Mouse (Mus musculus) E14TG2a.4 (cell line): ENCODE results near the gene Pdzd4.

Experiments
- CTCF ChIP-seq: conservative IDR thresholded peaks from 2 replicates; pipeline ENCODE4 v1.5.1; 2014; ENCODE audit warnings: low read length
- NANOG ChIP-seq: IDR thresholded peaks from 2 replicates; pipeline ENCODE4 v1.6.1; 2014; ENCODE audit warnings: borderline replicate concordance, low read length, mixed read lengths
- POU5F1 ChIP-seq: IDR thresholded peaks from 2 replicates; pipeline ENCODE4 v1.6.1; 2014; ENCODE audit warnings: low read length, borderline replicate concordance

GRCm38 (mm10) chrX:73797511-73797910, 27.3 kb downstream of the Pdzd4 start:
- no peak for TF ChIP-seq CTCF
- TF ChIP-seq POU5F1 = no peak
- no peak for TF ChIP-seq NANOG
